Mouse (Mus musculus): ENCODE measurements around the gene Gm42715.

DNA sequence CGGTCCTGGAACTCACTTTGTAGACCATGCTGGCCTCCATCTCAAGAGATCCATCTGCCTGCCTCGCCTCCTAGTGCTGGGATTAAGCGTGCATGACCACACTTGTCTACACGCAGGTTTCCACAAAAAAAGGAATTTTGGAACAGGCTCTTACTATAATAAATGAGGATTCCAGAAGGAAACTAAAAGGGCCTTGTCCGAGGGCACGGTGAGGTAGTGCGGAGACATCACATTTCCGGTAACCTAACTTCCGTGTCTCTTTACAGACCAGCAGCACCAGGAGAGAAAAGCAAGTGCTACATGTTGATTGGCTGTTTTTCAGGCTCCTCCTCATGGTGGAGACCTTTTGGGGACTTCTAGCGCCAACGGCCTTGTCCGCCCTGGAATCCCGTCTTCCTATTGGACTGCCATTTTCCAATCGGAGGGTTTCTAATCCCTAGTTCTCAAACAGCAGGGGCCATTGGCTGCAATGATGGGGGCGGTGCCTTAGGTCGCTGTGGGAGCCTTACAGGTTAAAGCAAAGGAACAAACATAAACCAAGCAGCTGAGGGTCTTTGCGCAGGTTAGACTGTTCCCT lies 53.6 kb downstream of the Gm42715 start, which contains the start of gene Phkg2:
- TF ChIP-seq CTCF (IDR thresholded peaks at IDR 0.05; ENCODE audit: low read depth) = 0 out of 2 replicates have a peak, but pooled peaks have one; percentile 3
- TF ChIP-seq EP300 (optimal IDR thresholded peaks at IDR 0.05) = no peak

All from stomach, postnatal 0 days (tissue).